Mouse (Mus musculus): ENCODE results near the gene Olfr911-ps1. TPM values are rescaled to one million over a fixed set of nuclear protein-coding genes. Genes with fewer than 3 reads are reported as not detected.

Gene Olfr911-ps1
- polyA plus RNA-seq (2012; ENCODE audit: low replicate concordance): not detected in 2 replicates

DNA sequence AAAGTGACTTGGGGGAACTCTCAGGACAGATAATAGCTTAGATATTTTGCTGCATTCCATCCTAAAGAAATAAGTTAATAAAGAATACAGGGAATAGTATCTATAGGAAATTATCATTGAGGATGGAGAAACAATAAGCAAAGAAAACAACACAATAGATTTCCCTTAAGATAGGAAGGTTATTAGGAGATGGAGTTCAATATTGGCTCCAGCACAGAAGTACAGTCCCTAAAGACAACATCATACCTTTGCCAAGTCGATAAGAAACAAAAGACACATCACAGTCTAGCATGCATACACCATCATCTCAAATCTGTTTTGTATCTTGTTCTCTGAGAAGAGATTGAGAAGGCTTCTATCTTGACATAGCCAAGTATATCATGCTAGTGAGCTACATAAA lies at the start of gene Olfr911-ps1:
Olfr911-ps1 (plus strand) TSS at position 301 of the 400 bp plus-strand sequence.

DNA sequence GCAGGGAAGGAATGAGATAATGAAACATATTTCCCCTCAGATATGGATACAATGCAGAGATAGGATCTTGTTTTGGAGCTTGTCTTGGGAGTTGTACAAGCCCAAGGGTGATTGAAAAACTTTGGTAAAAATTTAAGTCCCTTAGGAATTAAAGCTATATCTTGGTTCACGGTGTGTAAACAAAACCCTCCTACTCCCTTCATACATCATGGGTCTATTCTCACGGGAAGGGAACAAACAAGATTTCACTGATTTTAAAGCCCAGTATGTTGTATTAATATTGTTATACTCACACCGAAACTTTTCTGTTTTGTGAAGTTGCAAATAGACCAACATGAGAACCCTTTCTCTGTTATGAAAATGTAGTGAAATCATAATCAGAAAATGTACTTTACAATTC lies 34.6 kb upstream of the Olfr911-ps1 start, which contains the start of gene Olfr906:
Olfr906 (plus strand) TSS at position 301 of the 400 bp plus-strand sequence.

DNA sequence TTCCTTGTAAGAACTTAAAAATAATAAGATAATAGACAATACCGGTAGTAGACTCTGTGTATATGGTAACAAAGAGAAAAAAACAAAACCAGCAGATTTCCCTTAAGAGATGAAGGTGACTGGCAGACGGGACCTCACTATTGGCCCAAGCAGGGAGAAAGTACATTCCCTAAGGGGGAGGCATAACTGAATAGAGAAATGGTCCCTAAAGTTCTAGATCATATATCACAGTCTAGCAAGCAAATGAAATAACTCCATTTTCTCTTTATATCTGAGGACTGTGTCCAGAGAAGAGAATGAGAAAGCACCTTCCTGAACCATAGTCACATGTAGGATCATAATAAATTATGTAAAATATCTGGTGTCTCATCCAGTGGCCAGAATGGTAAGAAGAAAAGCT lies 25.9 kb upstream of the Olfr911-ps1 start, which contains the start of gene Olfr907:
Olfr907 (plus strand) TSS at position 301 of the 400 bp plus-strand sequence.

DNA sequence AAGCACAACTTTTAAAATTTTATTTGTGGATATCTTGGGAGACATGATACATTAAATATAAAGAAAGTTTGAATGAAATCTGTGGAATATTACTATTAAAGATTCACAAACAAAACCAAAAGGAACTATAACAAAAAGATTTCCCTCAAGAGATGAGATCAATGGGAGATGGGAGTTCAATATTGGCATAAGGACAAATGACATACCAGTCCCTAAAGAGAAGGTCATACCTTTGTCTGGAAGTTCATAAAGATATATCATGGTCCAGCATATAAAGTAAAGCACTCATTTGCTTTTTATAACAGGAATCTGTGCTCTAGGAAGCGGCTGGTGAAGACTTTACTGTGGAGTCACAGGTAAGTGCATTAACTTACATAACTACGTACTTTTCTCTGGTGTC lies 16.2 kb downstream of the Olfr911-ps1 start, which contains the start of gene Olfr910:
Olfr910 (plus strand) TSS at position 301 of the 400 bp plus-strand sequence.

Other genes starting within 250 kb of the Olfr911-ps1 start
- gene Olfr896-ps1, start 230.5 kb upstream of the Olfr911-ps1 start, polyA plus RNA-seq (2012; ENCODE audit: low replicate concordance): 0.05 TPM in 1 of 2 replicates, not detected in the other
- gene Olfr25, start 192.5 kb upstream of the Olfr911-ps1 start, polyA plus RNA-seq (2012; ENCODE audit: low replicate concordance): 0.02 TPM in 1 of 2 replicates, not detected in the other
- not detected in 2 replicates for gene Olfr898, start 173.2 kb upstream of the Olfr911-ps1 start, polyA plus RNA-seq (2012; ENCODE audit: low replicate concordance)
- not detected in 2 replicates for gene Olfr250, start 154.7 kb upstream of the Olfr911-ps1 start, polyA plus RNA-seq (2012; ENCODE audit: low replicate concordance)
- gene Olfr251, start 144.5 kb upstream of the Olfr911-ps1 start, polyA plus RNA-seq (2012; ENCODE audit: low replicate concordance): not detected in 2 replicates
- not detected in 2 replicates for gene Olfr147, start 119.9 kb upstream of the Olfr911-ps1 start, polyA plus RNA-seq (2012; ENCODE audit: low replicate concordance)
- gene Olfr901, start 92.1 kb upstream of the Olfr911-ps1 start, polyA plus RNA-seq (2012; ENCODE audit: low replicate concordance): not detected in 2 replicates
- not detected in 2 replicates for gene Olfr902, start 73.9 kb upstream of the Olfr911-ps1 start, polyA plus RNA-seq (2012; ENCODE audit: low replicate concordance)
- not detected in 2 replicates for gene Olfr904, start 58.4 kb upstream of the Olfr911-ps1 start, polyA plus RNA-seq (2012; ENCODE audit: low replicate concordance)
- not detected in 2 replicates for gene Olfr905, start 50.5 kb upstream of the Olfr911-ps1 start, polyA plus RNA-seq (2012; ENCODE audit: low replicate concordance)
- gene Olfr906, start 34.5 kb upstream of the Olfr911-ps1 start, polyA plus RNA-seq (2012; ENCODE audit: low replicate concordance): not detected in 2 replicates
- not detected in 2 replicates for gene Olfr907, start 25.8 kb upstream of the Olfr911-ps1 start, polyA plus RNA-seq (2012; ENCODE audit: low replicate concordance)
- gene Olfr910, start 16.3 kb downstream of the Olfr911-ps1 start, polyA plus RNA-seq (2012; ENCODE audit: low replicate concordance): not detected in 2 replicates
- not detected in 2 replicates for gene Olfr912, start 58.6 kb downstream of the Olfr911-ps1 start, polyA plus RNA-seq (2012; ENCODE audit: low replicate concordance)
- gene Olfr913, start 71.2 kb downstream of the Olfr911-ps1 start, polyA plus RNA-seq (2012; ENCODE audit: low replicate concordance): not detected in 2 replicates
- not detected in 2 replicates for gene Olfr914, start 83.5 kb downstream of the Olfr911-ps1 start, polyA plus RNA-seq (2012; ENCODE audit: low replicate concordance)
- not detected in 2 replicates for gene Olfr916, start 138.3 kb downstream of the Olfr911-ps1 start, polyA plus RNA-seq (2012; ENCODE audit: low replicate concordance)
- not detected in 2 replicates for gene Olfr917, start 144.3 kb downstream of the Olfr911-ps1 start, polyA plus RNA-seq (2012; ENCODE audit: low replicate concordance)
- gene Olfr918, start 153.0 kb downstream of the Olfr911-ps1 start, polyA plus RNA-seq (2012; ENCODE audit: low replicate concordance): not detected in 2 replicates
- not detected in 2 replicates for gene Olfr919, start 182.1 kb downstream of the Olfr911-ps1 start, polyA plus RNA-seq (2012; ENCODE audit: low replicate concordance)
- 1.7 and 1.8 TPM in 2 replicates for gene Vwa5a, start 196.7 kb downstream of the Olfr911-ps1 start, polyA plus RNA-seq (2012; ENCODE audit: low replicate concordance)
- 0.02 TPM in 1 of 2 replicates, not detected in the other for gene Olfr920, start 230.7 kb downstream of the Olfr911-ps1 start, polyA plus RNA-seq (2012; ENCODE audit: low replicate concordance)